Mouse (Mus musculus) right cerebral cortex, adult 18-20 months (tissue): ENCODE results near the gene Tmem240.
"Not testable (repeated sequence)": the region's sequence is repeated elsewhere in the genome, so short reads cannot be mapped to it uniquely, and the experiment has no call there.

Source experiments
- DNase-seq: peaks from one replicate; pipeline ENCODE4 v3.0.0; 2022; ENCODE audit warnings: mixed read lengths

Gene Tmem240

DNA sequence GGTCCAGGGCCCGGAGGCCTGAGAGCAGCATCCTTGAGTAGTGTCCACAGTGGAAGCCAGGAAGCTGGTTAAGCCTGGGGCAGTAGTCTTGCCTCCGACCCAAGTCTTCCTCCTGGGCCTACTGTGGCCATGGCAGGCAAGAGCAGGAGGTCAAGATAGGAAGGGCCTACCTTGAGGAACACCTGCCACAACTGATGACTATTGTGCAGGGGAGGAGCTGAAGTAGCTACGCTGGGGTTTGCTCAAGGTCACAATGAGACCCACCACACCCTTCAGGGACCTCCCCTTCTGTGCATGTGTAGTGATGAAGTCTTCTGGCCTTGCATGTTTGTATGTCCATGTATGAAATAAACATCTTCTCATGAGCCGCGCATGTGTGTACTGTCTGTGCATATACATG, 1.2 kb downstream of the Tmem240 start:
- DNase-seq, result no peak

DNA sequence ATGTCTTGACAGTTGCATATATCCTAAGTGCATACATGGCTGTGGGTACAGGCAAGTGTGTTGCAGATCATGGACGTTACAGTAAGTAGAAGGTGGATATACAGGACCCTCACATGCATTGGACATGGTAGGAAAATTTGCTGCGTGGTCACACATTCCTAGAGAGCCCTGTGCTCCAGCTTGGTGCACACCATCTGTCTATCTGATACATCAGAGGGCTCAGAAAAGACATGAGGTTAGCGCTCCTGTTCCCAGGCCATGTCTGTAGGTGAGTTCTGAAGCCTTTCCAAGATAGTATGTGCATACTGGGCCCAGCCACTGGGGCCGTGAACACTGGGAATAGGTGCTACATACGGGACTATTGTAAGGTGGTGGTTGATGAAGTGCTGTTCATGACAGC, 1.8 kb downstream of the Tmem240 start:
- no peak for DNase-seq

DNA sequence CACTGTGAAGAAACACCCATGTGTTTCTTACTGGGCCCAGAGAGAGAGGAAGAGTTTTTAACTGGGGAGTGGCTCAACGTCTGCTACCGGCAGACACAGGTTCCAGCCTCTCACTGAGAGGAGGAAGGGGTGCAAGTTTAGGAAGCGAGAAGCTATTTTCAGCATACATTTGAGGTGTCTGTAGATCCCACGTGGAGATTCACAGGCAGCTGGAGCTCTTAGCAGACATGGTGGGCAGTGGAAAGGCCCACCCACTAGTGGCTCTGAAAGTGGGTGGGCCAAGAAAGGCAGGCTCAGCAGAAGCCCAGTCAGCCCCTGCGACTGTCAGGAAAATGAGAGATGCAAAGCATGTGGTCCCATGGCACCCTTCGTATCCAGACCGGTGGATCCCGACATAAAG, 3.7 kb downstream of the Tmem240 start:
- DNase-seq, result peak; percentile 68

DNA sequence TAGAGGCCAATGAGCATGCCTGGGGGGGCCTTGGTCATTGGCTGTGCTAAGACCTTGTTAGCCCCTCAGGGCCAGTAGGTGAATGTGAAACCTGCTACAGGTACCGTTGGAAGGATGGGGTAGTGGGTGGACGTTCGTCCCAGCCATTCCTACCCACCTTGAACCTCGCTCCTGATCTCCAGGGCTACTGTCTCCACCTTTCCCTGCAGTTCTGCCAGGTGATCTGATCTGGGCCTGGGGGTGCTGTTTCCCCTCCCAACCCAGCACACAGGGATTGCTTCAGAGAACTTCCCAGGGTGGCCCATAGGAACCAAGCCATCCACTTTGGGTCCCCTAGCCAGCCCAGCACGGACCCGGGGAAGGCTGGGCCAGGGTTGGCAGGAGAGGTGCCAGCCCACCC, 4.6 kb downstream of the Tmem240 start:
- DNase-seq, result no peak

DNA sequence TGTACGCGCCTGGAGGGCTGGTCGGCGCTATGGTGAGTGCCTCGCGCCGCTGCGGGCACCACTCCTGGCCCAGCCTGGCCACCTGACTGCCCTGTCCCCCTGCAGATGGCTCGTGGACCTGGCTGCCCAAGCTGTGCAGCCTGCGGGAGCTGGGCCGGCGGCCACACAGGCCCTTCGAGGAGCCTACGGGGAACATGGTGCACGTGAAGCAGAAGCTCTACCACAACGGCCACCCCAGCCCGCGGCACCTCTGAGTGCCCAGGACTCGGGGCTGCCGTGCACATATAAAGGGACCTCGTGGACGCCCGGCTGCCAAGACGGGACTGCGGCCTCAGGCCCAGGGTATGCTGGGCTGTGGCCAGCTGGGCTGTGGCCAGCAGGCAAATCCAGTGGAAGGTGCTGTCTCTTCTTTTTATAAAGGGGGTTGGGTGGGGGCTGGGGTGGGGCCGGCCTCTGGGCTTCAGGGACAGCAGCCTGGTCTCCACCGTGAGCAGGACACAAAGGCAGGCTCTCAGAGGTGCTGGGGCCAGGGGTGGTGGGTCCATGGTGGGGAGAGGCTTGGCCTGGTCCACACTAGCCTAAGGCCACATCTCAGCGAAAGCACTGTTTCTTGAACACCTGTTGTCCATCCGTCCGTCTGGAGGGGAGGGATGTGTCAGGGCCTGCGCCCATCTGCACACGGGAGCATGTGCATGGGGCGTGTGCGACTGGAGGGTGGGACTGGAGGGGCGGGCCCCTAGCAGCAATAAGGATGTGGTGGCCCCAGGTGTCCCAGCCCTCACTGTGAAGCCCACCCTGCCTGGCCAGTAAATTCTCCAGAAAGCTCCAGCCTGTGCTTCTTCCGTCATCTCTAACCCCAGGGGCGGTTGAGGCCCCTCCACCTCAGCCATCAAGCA, 5.4 kb downstream of the Tmem240 start:
- no peak for DNase-seq

DNA sequence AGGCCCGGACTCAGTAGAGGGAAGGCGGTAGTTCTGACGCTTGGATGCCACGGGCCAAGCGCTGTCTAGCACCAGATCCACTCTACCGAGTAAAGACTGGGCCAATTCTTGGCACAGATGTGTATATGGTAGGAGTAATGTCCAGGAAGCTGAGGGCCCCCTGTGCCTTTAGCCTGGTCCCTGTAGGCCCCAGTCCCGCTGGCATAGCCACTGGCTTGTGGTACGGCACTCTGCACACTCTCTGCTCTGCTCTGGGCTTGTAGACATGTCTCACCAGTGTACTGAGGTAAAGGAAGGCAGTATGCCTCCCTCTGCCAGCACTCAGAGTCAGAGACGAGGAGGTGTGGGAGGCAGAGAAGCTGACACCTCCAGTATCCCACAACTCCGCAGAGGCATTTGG, 6.1 kb downstream of the Tmem240 start:
- DNase-seq, result not testable (repeated sequence)

DNA sequence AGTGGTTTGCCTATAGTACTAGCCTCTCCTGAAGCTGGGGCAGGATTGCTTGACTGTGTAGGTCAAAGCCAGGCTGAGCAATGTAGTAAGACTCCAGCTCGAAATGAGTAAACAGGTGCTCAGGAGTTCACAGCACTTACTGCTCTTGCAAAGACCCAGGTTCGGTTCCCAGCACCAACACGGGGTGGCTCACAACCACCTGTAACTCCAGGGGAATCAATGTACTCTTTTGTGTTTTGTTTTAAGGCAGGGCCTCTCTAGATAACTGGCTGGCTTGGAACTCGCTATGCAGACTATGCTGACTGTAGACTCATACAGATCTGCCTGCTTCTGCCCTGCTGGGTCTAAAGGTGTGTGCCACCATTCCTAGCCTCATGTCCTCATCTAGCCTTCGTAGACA, 8.1 kb downstream of the Tmem240 start:
- no peak for DNase-seq

DNA sequence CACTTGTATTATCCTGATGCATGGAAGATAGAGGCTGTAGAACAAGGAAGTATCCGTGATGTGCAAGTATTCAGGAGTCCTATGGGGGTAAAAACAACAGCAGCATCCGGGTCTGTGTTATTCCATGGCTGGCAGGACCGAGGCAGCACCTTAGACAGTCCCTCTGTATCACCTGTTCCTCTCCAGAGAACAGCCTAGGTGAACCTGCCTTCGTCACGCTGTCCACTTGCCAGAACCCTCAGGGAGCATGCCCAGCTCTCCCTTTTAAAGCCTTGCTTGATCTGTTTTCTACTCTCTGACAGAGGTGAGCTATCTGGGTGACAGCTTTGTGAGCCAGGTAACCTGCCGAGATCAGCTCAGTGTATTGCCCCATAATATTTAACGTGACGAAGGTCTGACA, 9.9 kb downstream of the Tmem240 start:
- DNase-seq, result no peak

DNA sequence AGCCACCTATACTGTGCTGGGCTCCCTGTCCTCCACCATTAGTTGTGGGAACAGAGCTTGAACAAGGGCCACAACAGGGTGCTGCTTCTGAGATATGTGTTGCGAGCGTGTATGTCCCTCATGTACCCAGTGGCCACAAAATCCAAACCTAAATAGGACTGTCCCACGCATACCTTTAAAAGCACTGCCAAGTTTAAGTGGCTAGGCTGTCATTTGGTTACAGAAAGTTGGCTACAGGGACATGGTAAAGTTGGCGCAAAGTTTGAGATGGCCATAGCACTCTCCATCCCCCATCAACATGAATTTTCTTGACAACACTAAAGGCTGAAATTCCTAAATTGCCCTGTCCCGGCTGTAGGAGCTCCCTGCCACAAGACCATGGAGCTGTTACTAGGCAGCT, 10.5 kb downstream of the Tmem240 start:
- DNase-seq, result no peak

DNA sequence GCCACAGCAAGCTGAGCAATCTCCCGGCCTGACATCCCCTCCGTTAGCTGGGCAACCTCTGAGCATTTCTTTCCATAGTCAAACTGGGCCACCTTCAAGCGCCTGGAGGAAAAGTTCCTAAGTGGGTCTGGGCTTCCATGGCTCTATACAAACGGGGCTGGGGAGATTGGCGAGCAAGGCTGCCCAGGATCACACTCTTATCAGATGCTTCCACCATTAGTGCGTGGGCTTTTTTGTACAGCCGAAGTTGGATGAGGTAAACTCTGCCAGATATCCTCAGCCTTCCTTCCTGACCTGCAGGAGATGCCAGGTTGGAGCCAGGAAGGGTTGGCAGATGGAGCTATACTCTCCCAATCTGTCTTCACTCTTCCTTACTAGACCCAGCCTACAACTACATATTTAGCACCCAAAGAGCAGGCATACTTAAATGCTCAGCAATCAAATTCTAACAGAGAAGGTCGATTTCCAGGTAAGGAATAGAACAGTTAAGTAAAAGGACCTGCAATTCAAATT, 11.5 kb downstream of the Tmem240 start:
- DNase-seq, result no peak

DNA sequence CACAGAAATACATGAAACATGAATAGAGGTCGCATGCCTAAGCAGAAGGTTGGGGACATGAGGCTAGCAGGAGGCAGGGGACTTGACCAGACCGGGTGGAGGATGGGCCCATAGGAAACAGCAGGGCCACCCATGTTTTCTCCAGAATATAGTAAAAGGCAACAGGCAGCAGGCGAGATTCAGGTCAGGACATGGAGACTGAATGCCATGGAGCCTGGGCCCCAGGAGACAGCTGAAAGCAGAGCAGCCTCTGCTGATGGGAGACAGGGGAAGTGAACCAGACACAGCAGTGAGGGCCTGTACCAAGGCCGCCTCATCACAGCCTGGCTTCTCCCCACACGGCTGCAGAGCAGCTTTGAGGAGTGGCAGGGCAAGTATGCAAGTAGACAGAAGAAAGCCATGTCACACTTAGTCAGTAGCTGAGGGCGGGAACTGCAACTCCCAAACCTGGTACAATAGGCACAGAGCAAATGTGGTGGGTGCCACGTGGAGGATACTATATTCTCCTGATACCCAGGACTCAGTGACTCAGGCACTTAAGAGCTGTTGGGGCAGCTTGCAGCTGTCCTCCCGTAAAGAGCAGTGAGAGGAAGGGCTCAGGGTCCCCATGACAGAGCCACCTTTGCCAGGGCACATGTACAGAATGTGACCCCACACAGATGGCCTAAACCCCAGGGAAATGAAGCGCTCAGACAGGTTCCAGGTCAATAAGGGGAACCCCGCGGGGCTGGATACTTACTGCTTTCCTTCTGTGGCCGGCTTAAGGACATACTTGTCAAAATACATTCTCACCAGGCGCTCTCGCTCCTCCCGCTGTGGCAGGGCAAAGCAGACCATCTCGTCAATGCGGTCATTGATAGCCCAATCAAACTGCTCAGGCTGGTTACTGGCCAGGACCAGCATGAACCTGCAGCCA, 12.2 kb downstream of the Tmem240 start:
- no peak for DNase-seq

DNA sequence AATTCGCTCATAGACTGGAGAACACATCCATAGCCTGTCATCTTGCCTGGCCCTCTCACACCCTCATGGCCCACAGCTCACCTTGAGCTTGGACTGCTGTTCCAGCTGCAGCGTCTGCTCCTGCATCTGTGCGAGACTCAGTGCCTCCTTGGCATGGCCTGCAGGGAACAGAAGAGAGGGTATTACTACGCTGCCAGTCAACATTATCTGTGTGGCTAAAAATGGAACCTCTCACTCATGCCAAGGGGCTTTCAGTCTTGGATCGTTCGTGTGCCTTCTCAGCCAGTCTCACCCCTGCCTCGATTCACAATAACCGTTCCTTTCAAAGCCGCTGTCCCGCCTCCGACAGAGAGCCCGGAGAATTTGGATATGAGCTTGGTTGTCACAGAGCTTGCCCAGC, 22.4 kb downstream of the Tmem240 start:
- no peak for DNase-seq

DNA sequence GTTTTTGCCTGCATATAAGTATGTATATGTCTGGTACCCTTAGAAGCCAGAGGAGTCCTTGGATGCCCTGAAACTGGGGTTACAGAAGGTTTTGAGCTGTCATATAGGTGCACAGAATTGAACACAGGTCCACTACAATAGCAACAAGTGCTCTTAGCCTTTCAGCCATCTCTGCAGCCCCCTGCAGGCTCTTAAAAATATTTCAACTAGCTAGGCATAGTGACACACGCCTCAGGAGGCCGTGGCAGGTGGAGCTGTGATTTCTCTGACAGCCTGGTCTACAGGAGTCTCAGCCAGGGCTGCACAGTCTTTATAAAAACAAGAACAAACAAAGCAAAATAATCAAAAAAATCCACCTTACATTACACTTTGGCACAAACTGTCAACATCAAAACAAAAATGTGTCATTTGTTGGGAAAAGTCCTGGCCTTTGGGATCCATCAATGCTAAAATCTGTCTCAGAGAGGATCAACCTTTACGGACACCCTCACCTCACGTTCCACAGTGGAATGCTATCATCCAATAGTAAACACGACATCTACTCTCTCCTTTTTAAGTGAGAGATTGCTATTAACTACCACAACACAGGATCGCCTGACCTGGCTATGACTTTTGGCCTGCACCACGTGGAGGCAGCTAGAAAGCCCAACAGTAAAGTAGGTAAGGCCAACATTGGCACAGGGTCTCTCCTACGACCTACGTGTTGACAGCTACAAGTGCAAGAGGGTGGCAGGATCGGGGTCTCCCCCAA, 25.4 kb downstream of the Tmem240 start:
- no peak for DNase-seq

DNA sequence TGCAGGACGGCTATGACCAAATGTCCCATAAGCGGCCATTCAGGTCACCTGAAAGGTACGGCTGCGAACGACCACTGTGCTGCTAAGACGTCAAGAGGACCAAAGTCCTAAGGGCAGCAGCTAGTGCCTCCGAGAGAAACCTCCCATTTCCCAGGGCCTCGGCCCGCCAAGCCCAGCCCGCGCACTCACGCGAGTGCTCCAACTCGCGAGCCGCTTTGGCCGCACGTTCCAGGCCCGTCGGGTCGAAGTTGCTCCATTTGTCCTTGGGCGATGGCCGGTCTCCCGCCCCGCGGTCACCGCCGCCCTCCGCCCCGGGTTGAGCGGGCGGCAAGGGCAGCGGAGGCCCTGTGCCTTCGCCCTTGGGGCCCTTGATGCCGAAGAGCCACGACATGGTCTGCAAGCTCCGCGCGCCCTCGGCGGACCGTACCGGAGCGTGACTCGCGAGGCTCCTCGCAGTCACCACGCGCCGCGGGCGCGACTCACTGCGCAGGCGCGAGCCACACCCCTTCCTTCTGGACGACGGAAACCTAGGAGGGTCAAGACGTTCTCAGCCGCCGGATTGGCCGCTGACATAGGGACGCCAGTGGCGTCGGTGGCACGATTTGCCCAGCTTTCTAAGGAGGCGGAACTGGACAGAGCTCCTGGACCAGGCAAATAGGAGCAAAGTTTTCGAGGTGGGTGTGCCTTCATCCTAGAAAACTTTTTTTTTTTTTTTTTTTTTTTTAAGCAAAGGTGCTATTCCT, 26.2 kb downstream of the Tmem240 start, which contains the start of gene Atad3a:
TSS of gene Atad3a (minus strand) at position 481 of the 743 bp plus-strand sequence.
- DNase-seq, result peak; percentile 97

DNA sequence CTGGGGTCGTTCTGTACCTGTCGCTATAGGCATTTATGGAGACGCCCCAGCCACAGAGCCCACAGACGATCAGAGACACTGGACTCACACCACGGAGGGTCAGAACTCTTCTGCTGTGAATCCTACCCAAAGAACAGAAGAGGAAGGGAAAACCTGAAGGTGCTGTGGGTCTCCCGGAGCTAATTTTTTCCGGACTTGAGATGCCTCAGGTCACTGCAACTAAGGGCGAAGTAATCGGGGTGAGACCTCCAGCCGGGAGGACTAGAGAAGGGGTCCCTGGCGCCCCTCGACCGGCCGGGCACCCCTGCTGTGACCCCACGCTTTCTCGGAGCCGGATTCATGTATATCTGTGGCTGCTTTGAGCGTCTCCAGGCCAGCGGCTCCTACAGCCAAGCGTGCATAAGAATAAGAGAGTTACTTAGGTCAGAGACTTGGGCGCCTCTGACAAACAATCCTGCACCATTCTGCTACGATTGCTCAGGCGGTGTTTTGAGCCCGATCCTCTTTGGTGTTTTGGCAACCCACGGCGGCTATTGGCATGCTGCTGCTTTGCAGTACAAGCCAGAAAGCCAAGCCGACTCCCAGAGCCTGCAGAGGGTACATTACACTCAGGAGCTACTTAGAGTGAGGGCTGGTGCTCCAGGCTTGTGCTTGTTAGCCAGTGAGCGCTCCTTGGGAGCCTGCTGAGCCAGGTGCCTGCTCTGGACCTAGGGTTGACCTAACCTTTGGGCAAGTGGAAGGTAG, 26.9 kb downstream of the Tmem240 start:
- DNase-seq, result no peak

DNA sequence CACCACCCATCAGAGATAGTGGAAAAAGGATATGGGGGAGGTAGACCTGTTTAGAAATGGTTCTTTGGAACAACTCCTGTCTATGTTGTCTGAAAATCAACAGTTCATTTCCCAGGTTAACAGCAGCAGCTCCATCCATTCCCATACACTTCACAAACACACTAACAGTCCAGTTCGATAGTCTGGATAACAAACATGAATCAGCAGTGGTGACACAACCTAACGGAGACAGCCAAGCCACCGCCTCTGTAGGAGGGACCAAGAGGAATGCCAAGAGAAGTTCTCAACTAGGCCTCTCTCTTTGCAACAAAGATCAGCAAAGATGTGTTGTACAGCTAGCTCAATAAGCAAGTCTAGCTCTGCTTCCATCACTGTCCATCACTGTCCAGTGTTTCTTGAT, 27.8 kb downstream of the Tmem240 start:
- DNase-seq, result no peak

DNA sequence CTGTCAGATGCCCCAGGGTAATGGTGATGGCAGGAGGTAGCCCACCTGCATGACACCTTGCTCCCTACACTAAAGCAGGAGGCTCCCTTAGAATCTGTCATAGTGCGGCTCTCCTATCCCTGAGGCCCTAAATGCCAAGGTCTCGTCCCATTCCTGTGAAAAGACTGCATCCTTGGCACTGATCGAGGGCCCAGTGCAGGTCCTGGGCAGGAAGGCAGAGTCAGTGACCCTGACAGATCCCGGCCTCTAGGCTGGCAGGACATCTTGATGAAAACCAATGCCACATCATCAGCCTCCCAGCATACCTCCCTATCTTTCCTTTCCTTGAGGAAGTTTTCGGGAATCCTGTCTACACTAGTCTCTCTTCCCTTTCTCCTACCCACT, 34.9 kb downstream of the Tmem240 start:
- DNase-seq, result no peak

DNA sequence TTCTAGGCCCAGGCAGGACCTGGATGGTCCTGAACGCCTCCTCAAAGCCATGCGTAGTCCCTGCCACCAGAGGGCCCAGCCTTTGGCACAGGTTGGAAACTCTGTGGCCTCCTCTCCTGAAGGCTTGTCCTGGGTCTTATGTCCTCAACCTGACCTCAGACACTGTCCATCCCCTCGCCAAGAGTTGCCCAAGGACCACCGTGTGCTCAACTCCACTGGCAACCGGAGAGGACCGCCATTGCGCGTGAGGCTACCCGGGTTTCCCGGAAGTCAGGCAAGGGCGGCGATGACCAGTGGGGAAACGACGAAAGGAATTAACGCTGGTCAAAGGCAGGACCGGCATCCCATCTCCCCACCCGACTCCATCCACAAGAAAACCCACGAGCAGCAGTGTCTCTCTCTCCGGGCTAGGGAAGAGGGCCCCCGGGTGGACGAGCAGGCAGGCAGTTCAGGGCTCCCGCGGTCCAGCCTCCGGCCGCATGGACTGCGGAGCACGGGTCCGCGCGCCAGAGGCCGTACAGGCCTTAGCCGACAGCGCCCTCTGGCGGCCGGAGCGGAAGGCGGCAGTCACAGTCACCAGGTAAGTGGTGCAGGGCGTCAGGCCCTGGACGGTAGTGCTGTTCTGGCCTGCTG, 35.4 kb downstream of the Tmem240 start:
- DNase-seq, result peak; percentile 86

DNA sequence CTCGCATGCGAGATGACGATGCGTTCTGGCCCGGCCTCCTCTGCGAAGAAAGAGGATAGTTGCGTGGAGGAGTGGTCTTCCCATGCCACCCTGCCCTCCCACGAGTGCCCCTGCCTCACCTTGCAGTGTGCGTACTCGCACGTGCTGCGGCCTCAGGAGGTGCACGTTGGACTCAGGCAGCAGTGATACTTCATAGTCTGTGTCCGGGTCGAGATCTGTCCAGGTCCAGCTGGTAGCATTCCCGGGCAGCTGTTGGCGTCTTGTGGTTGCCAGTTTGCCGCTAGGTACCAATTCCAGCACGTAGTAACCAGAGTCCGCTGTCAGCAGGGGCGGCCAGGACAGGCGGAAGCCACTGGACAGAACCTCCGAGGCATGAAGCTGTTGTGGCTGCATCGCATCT, 36.0 kb downstream of the Tmem240 start:
- no peak for DNase-seq

DNA sequence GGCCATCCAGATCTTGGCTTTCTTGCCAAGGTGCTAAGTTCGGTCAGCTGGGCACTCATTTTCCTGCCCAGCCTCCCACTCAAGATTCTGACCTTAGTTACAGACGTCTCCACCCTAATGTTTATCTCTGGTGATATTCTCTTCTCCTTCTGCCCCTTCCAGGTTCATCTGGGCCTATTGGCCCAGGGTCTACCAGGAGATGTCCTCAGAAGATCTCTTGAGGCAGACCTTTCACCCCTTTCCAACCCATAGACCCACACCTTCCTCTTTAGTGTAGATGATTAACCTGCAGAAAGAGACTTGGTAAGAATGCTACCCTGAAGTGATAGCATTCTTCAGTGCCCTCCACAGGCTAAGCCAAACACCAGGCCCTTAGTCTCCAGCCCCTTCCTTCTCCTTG, 37.1 kb downstream of the Tmem240 start:
- no peak for DNase-seq

DNA sequence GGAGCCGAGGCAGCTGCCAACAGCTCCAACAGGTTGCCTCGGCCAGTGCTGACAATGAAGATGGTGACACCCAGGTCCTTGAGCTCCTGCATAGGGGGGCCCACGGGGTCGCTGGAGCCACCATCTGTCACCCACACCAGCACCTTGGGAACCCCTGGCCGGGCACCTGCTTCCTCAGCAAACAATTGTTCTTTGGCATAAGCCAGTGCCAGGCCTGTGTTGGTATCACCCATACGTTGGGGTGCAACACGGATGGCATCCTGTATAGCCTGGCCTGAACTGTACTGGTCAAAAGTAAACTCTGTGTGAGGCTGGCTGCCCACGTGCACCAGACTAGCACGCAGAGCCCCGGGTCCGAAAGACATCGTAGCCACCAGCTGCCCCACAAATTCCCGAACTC, 38.2 kb downstream of the Tmem240 start:
- DNase-seq, result no peak
